Mouse (Mus musculus): ENCODE data around the gene Slc9a1. TPM values are rescaled to one million over a fixed set of nuclear protein-coding genes. Genes with fewer than 3 reads are reported as not detected.

Slc9a1 gene
- polyA plus RNA-seq, 1 experiment from 2014 or later: 8.3 TPM

GRCm38 (mm10) chr4:133458044-133458443 lies 88.5 kb downstream of the Slc9a1 start:
- Histone ChIP-seq H3K36me3 (no peaks in the 10 kb centered on the region), H3K27me3 (ENCODE audit: low read depth, poor library complexity, severe bottlenecking) (no peaks in the 10 kb centered on the region), H3K9me3 (replicated peaks) (no peaks in the 10 kb centered on the region), H3K4me3 (no peak overlapping the region), H3K4me1 (peaks cover 9% of the 10 kb centered on the region), H3K27ac (replicated peaks) (no peak overlapping the region)
- no peak for DNase-seq (ENCODE audit: low spot score)
- WGBS: 71% methylated on average over 3 of the region's 3 CpGs

GRCm38 (mm10) chr4:133460006-133460405 lies 90.5 kb downstream of the Slc9a1 start:
- Histone ChIP-seq H3K27me3 (ENCODE audit: low read depth, poor library complexity, severe bottlenecking) (no peaks in the 10 kb centered on the region), H3K4me3 (no peak overlapping the region), H3K9me3 (replicated peaks) (no peaks in the 10 kb centered on the region), H3K36me3 (no peaks in the 10 kb centered on the region), H3K27ac (replicated peaks) (no peak overlapping the region), H3K4me1 (peaks cover 9% of the 10 kb centered on the region)
- DNase-seq (ENCODE audit: low spot score): no peak
- WGBS: 91% methylated on average over 1 of the region's 1 CpGs

- 57% methylated on average over 5 of the region's 5 CpGs for WGBS
These were observed 91.4 kb downstream of the Slc9a1 start for GRCm38 (mm10) chr4:133460796-133461325.

GRCm38 (mm10) chr4:133461362-133461761 lies 91.9 kb downstream of the Slc9a1 start:
- no peak overlapping the region for H3K27ac ChIP-seq (replicated peaks)
- H3K9me3 ChIP-seq (replicated peaks): no peaks in the 10 kb centered on the region
- H3K4me1 ChIP-seq: peaks cover 9% of the 10 kb centered on the region
- DNase-seq (ENCODE audit: low spot score): no peak
- no peak overlapping the region for H3K4me3 ChIP-seq
- H3K36me3 ChIP-seq: no peaks in the 10 kb centered on the region
- peaks cover under 1% of the 10 kb centered on the region; the same call in 1 of the 2 replicates for H3K27me3 ChIP-seq (ENCODE audit: low read depth, poor library complexity, severe bottlenecking)
- WGBS: 75% methylated on average over 4 of the region's 4 CpGs

More at GRCm38 (mm10) chr4:133460796-133461325, 91.4 kb downstream of the Slc9a1 start:
- Histone ChIP-seq H3K36me3 (no peaks in the 10 kb centered on the region), H3K27me3 (ENCODE audit: low read depth, poor library complexity, severe bottlenecking) (no peaks in the 10 kb centered on the region), H3K4me1 (peaks cover 9% of the 10 kb centered on the region), H3K9me3 (replicated peaks) (no peaks in the 10 kb centered on the region), H3K4me3 (no peak overlapping the region), H3K27ac (replicated peaks) (no peak overlapping the region)
- no peak for DNase-seq (ENCODE audit: low spot score)

- H3K9me3 ChIP-seq (replicated peaks): no peaks in the 10 kb centered on the region
- no peaks in the 10 kb centered on the region for H3K36me3 ChIP-seq
- WGBS: 71% methylated on average over 6 of the region's 6 CpGs
- H3K4me3 ChIP-seq: no peak overlapping the region
- H3K27me3 ChIP-seq (ENCODE audit: low read depth, poor library complexity, severe bottlenecking): peaks cover 15% of the 10 kb centered on the region
- 0 out of 2 replicates have a peak overlapping the region, but pooled peaks have one; percentile 1 for H3K27ac ChIP-seq (replicated peaks)
- H3K4me1 ChIP-seq: peaks cover 15% of the 10 kb centered on the region
- DNase-seq (ENCODE audit: low spot score): no peak
These were observed 93.7 kb downstream of the Slc9a1 start for GRCm38 (mm10) chr4:133463184-133463583.

GRCm38 (mm10) chr4:133468080-133468479 lies 98.6 kb downstream of the Slc9a1 start:
- H3K9me3 ChIP-seq (replicated peaks): peaks cover 8% of the 10 kb centered on the region
- H3K36me3 ChIP-seq: no peaks in the 10 kb centered on the region
- WGBS: 1% methylated on average over 27 of the region's 27 CpGs
- H3K27me3 ChIP-seq (ENCODE audit: low read depth, poor library complexity, severe bottlenecking): peaks cover 41% of the 10 kb centered on the region
- H3K27ac ChIP-seq (replicated peaks): peak overlapping the region; percentile 42
- H3K4me1 ChIP-seq: peaks cover 17% of the 10 kb centered on the region
- peak overlapping the region; percentile 60 for H3K4me3 ChIP-seq
- peak; percentile 69 for DNase-seq (ENCODE audit: low spot score)

GRCm38 (mm10) chr4:133469122-133469521 lies 99.6 kb downstream of the Slc9a1 start:
- Histone ChIP-seq H3K4me3 (peak overlapping the region; percentile 60; the same call in 1 of the 2 replicates), H3K9me3 (replicated peaks) (peaks cover 8% of the 10 kb centered on the region), H3K27ac (replicated peaks) (no peak overlapping the region), H3K36me3 (no peaks in the 10 kb centered on the region), H3K4me1 (peaks cover 17% of the 10 kb centered on the region), H3K27me3 (ENCODE audit: low read depth, poor library complexity, severe bottlenecking) (peaks cover 41% of the 10 kb centered on the region)
- WGBS: 23% methylated on average over 12 of the region's 12 CpGs
- no peak for DNase-seq (ENCODE audit: low spot score)

GRCm38 (mm10) chr4:133471135-133471821 lies 101.8 kb downstream of the Slc9a1 start:
- peaks cover 45% of the 10 kb centered on the region for H3K27me3 ChIP-seq (ENCODE audit: low read depth, poor library complexity, severe bottlenecking)
- WGBS: 79% methylated on average over 7 of the region's 7 CpGs
- H3K36me3 ChIP-seq: no peaks in the 10 kb centered on the region
- no peak for DNase-seq (ENCODE audit: low spot score)
- H3K4me1 ChIP-seq: peaks cover 17% of the 10 kb centered on the region
- H3K27ac ChIP-seq (replicated peaks): no peak overlapping the region
- peaks cover 8% of the 10 kb centered on the region for H3K9me3 ChIP-seq (replicated peaks)
- no peak overlapping the region for H3K4me3 ChIP-seq

Small RNAs within 50 kb of the gene (microRNA-seq; reads per million reads assigned to microRNA genes)
- not detected for gene Mir5122

Other genes with a start within 250 kb of the Slc9a1 start
- 48.3 and 50.3 TPM in 2 replicates for gene Wasf2, start 239.2 kb upstream of the Slc9a1 start, polyA plus RNA-seq (2016; fragmentation: Nextera tagmentation; extraction: Ambion mirVana)
- gene Cd164l2, start 157.6 kb upstream of the Slc9a1 start, polyA plus RNA-seq (2016; fragmentation: Nextera tagmentation; extraction: Ambion mirVana): 0.99 and 1.7 TPM in 2 replicates
- 0.17 and 0.35 TPM in 2 replicates for gene Gpr3, start 157.2 kb upstream of the Slc9a1 start, polyA plus RNA-seq (2016; fragmentation: Nextera tagmentation; extraction: Ambion mirVana)
- 2.6 and 3.0 TPM in 2 replicates for gene Map3k6, start 128.9 kb upstream of the Slc9a1 start, polyA plus RNA-seq (2016; fragmentation: Nextera tagmentation; extraction: Ambion mirVana)
- gene Sytl1, start 106.6 kb upstream of the Slc9a1 start, polyA plus RNA-seq (2016; fragmentation: Nextera tagmentation; extraction: Ambion mirVana): 1.3 and 1.5 TPM in 2 replicates
- 91.9 and 92.2 TPM in 2 replicates for gene Tmem222, start 91.9 kb upstream of the Slc9a1 start, polyA plus RNA-seq (2016; fragmentation: Nextera tagmentation; extraction: Ambion mirVana)
- gene Wdtc1, start 16.2 kb upstream of the Slc9a1 start, polyA plus RNA-seq (2016; fragmentation: Nextera tagmentation; extraction: Ambion mirVana): 19.2 and 20.0 TPM in 2 replicates
- 0.58 and 0.86 TPM in 2 replicates for gene Tent5b, start 110.4 kb downstream of the Slc9a1 start, polyA plus RNA-seq (2016; fragmentation: Nextera tagmentation; extraction: Ambion mirVana)
- gene Trnp1, start 128.8 kb downstream of the Slc9a1 start, polyA plus RNA-seq (2016; fragmentation: Nextera tagmentation; extraction: Ambion mirVana): 0.68 and 1.0 TPM in 2 replicates
- gene Kdf1, start 149.3 kb downstream of the Slc9a1 start, polyA plus RNA-seq (2016; fragmentation: Nextera tagmentation; extraction: Ambion mirVana): 0.87 and 1.3 TPM in 2 replicates
- 450 and 503 TPM in 2 replicates for gene Nudc, start 176.3 kb downstream of the Slc9a1 start, polyA plus RNA-seq (2016; fragmentation: Nextera tagmentation; extraction: Ambion mirVana)
- gene Nr0b2, start 183.7 kb downstream of the Slc9a1 start, polyA plus RNA-seq (2016; fragmentation: Nextera tagmentation; extraction: Ambion mirVana): 0.17 TPM in 1 of 2 replicates, not detected in the other
- 8.9 and 10.9 TPM in 2 replicates for gene Gpatch3, start 205.0 kb downstream of the Slc9a1 start, polyA plus RNA-seq (2016; fragmentation: Nextera tagmentation; extraction: Ambion mirVana)
- gene Gpn2, start 214.7 kb downstream of the Slc9a1 start, polyA plus RNA-seq (2016; fragmentation: Nextera tagmentation; extraction: Ambion mirVana): 27.9 and 28.7 TPM in 2 replicates
- 7.8 and 9.9 TPM in 2 replicates for gene Sfn, start 232.5 kb downstream of the Slc9a1 start, polyA plus RNA-seq (2016; fragmentation: Nextera tagmentation; extraction: Ambion mirVana)

Data from midbrain, embryonic 10.5 days (tissue).